Comparison of ENCODE assay signal across 27 mouse cellular contexts in genomic region chr16:90299591-90299990, GRCm38 (mm10). TPM values are rescaled to one million over a fixed set of nuclear protein-coding genes. Genes with fewer than 3 reads are reported as not detected.
A peak's percentile ranks its signal among the peaks of the same experiment; 100 is the strongest.
DNase-seq lines count a peak whose midpoint lies in the region; ATAC-seq lines count a peak whose summit lies in the region.
"Had no signal": no experiment of that assay in that cellular context is flagged by ENCODE, and none has a peak within 500 bp of the region (broad histone marks: within the 10 kb centered on the region; RNA-seq: fewer than 3 reads in every experiment).

No protein-coding gene starts in this region.

- no peak overlapping the region for H3K9ac ChIP-seq in hindbrain, embryonic 13.5 days
- no peak overlapping the region for H3K9ac ChIP-seq in neural tube, embryonic 13.5 days
- H3K9ac ChIP-seq: hindbrain, embryonic 15.5 days; limb, embryonic 13.5 days; lung, embryonic 15.5 days; midbrain, embryonic 13.5 days had no signal

- H3K27ac ChIP-seq in hindbrain, embryonic 13.5 days: no peak overlapping the region
- no peak overlapping the region for H3K27ac ChIP-seq in hindbrain, embryonic 10.5 days
- H3K27ac ChIP-seq in neural tube, embryonic 13.5 days (replicated peaks): no peak overlapping the region
- H3K27ac ChIP-seq: hindbrain, embryonic 15.5 days; limb, embryonic 13.5 days; lung, embryonic 15.5 days; midbrain, embryonic 13.5 days; stomach, postnatal 0 days had no signal

- 0 out of 2 replicates have a peak, but pooled peaks have one; percentile 16 for ATAC-seq in hindbrain, embryonic 13.5 days (ENCODE audit: low FRiP score)
- 0 out of 2 replicates have a peak, but pooled peaks have one; percentile 17 for ATAC-seq in neural tube, embryonic 13.5 days (ENCODE audit: low read depth)
- ATAC-seq in inflammation-experienced regulatory T-cells, adult 6 months: no peak
- ATAC-seq: intestine, embryonic 16.5 days; Patski had no signal

- H3K27me3 ChIP-seq in hindbrain, embryonic 13.5 days: 0 out of 2 replicates have a peak, but pooled peaks cover 5% of the 10 kb centered on the region
- peaks cover 19% of the 10 kb centered on the region for H3K27me3 ChIP-seq in hindbrain, embryonic 10.5 days (ENCODE audit: insufficient read depth, poor library complexity, severe bottlenecking)
- H3K27me3 ChIP-seq in neural tube, embryonic 13.5 days: no peaks in the 10 kb centered on the region
- H3K27me3 ChIP-seq: hindbrain, embryonic 15.5 days had no signal

- no peaks in the 10 kb centered on the region for H3K9me3 ChIP-seq in hindbrain, embryonic 13.5 days
- no peaks in the 10 kb centered on the region for H3K9me3 ChIP-seq in hindbrain, embryonic 10.5 days
- no peaks in the 10 kb centered on the region; the same call in 1 of the 2 replicates for H3K9me3 ChIP-seq in neural tube, embryonic 13.5 days
- H3K9me3 ChIP-seq: hindbrain, embryonic 15.5 days; limb, embryonic 13.5 days; lung, embryonic 15.5 days; midbrain, embryonic 13.5 days had no signal

- H3K4me3 ChIP-seq in hindbrain, embryonic 13.5 days: no peak overlapping the region
- H3K4me3 ChIP-seq in hindbrain, embryonic 10.5 days: no peak overlapping the region
- no peak overlapping the region for H3K4me3 ChIP-seq in neural tube, embryonic 13.5 days
- H3K4me3 ChIP-seq: erythroblast, embryonic 14.5 days; hindbrain, embryonic 15.5 days; limb, embryonic 13.5 days; lung, embryonic 15.5 days; midbrain, embryonic 13.5 days had no signal

- no peak overlapping the region for H3K4me2 ChIP-seq in hindbrain, embryonic 13.5 days
- H3K4me2 ChIP-seq in neural tube, embryonic 13.5 days: no peak overlapping the region
- H3K4me2 ChIP-seq: limb, embryonic 13.5 days; liver, embryonic 11.5 days; lung, embryonic 15.5 days had no signal

- no peaks in the 10 kb centered on the region for H3K36me3 ChIP-seq in hindbrain, embryonic 13.5 days
- no peaks in the 10 kb centered on the region for H3K36me3 ChIP-seq in hindbrain, embryonic 10.5 days
- H3K36me3 ChIP-seq in neural tube, embryonic 13.5 days: no peaks in the 10 kb centered on the region
- H3K36me3 ChIP-seq: hindbrain, embryonic 15.5 days; limb, embryonic 13.5 days; lung, embryonic 15.5 days; midbrain, embryonic 13.5 days had no signal

- no peak for DNase-seq in hindbrain, embryonic 10.5 days (ENCODE audit: low spot score)
- DNase-seq in neural tube, embryonic 10.5 days (ENCODE audit: extremely low spot score, low spot score): no peak
- peak; percentile 67 for DNase-seq in ZHBTc4 (ENCODE audit: low read depth, low spot score)
- no peak for DNase-seq in adrenal gland, postnatal 14 days
- DNase-seq: adrenal gland, postnatal 36 days; B cell, adult 2 months; cerebellum, adult 18-20 months; cerebellum, postnatal 10 days; gastrocnemius, postnatal 10 days; kidney, adult 8-10 months; kidney, postnatal 10 days; lung, postnatal 36 days; right cerebral cortex, adult 18-20 months; thymus, adult 18-20 months; thymus, postnatal 25 days had no signal

- H3K4me1 ChIP-seq in hindbrain, embryonic 13.5 days (replicated peaks): peaks cover 18% of the 10 kb centered on the region
- H3K4me1 ChIP-seq in hindbrain, embryonic 10.5 days (replicated peaks): peaks cover 20% of the 10 kb centered on the region
- peaks cover 19% of the 10 kb centered on the region for H3K4me1 ChIP-seq in neural tube, embryonic 13.5 days (replicated peaks)
- H3K4me1 ChIP-seq: lung, embryonic 15.5 days had no signal

RNA-seq across cellular contexts. Expression of gene Scaf4, which starts 15.3 kb away (rescaled TPM):
- 25.8 and 26.5 TPM in 2 replicates for polyA plus RNA-seq in hindbrain, embryonic 13.5 days (2015; fragmentation: Nextera tagmentation; extraction: Ambion mirVana)
- 34.2 and 36.6 TPM in 2 replicates for polyA plus RNA-seq in hindbrain, embryonic 10.5 days (2016; fragmentation: Nextera tagmentation; extraction: Ambion mirVana)
- polyA plus RNA-seq in neural tube, embryonic 13.5 days (2015; fragmentation: Nextera tagmentation; extraction: Ambion mirVana): 26.4 and 30.3 TPM in 2 replicates
- polyA plus RNA-seq in inflammation-experienced regulatory T-cells, adult 6 months (2017; shearing (Covaris generic)): 10 to 100 TPM in 1 of 3 experiments, 1 to 10 TPM in 2; 7.7 to 13.8 (median 9.6) TPM
- 46.8 and 56.0 TPM in 2 replicates for total RNA-seq in adrenal gland, postnatal 14 days (2021)
